Mouse (Mus musculus) heart, embryonic 16.5 days (tissue): ENCODE data around the gene Pced1b. TPM values are rescaled to one million over a fixed set of nuclear protein-coding genes. Genes with fewer than 3 reads are reported as not detected.

Experiments used
- ATAC-seq: fragments of 200-750 bp; cut with Nextera tagmentation; replicated peaks from 2 replicates; pipeline ENCODE4 v1.8.0; 2017; ENCODE audit warnings: moderate number of reproducible peaks; ENCODE audit not compliant: insufficient read depth, low FRiP score; ENCODE audit errors: extremely low read depth
- H3K27ac ChIP-seq: fragments of 300-500 bp; sonication (generic); 2 replicates; pipeline ENCODE4 v1.5.1; 2014; ENCODE audit warnings: mild to moderate bottlenecking, low read length, control low read depth, moderate library complexity
- H3K27me3 ChIP-seq: fragments of 300-500 bp; sonication (generic); 2 replicates; pipeline ENCODE4 v1.6.1; 2014; ENCODE audit warnings: low read length, mixed read lengths; ENCODE audit not compliant: control insufficient read depth, insufficient read depth
- H3K36me3 ChIP-seq: fragments of 300-500 bp; sonication (generic); 2 replicates; pipeline ENCODE4 v1.6.1; 2014; ENCODE audit not compliant: control insufficient read depth, insufficient read depth
- H3K4me1 ChIP-seq: fragments of 300-500 bp; sonication (generic); 2 replicates; pipeline ENCODE4 v1.6.1; 2014; ENCODE audit warnings: low read length, mixed read lengths; ENCODE audit not compliant: control insufficient read depth, insufficient read depth
- H3K4me2 ChIP-seq: fragments of 300-500 bp; sonication (generic); 2 replicates; pipeline ENCODE4 v1.6.1; 2014; ENCODE audit warnings: low read depth, mild to moderate bottlenecking, control low read depth, low read length
- H3K4me3 ChIP-seq: fragments of 300-500 bp; sonication (generic); 2 replicates; pipeline ENCODE4 v1.5.1; 2014; ENCODE audit warnings: mild to moderate bottlenecking, control low read depth, low read length
- H3K9ac ChIP-seq: fragments of 300-500 bp; sonication (generic); 2 replicates; pipeline ENCODE4 v1.6.1; 2014; ENCODE audit warnings: low read length, control low read depth
- H3K9me3 ChIP-seq: fragments of 300-500 bp; sonication (generic); replicated peaks from 2 replicates; pipeline ENCODE4 v1.6.1; 2016; ENCODE audit warnings: low read length; ENCODE audit not compliant: control insufficient read depth
- WGBS: fragments of 180-500 bp; shearing (Covaris S2); extraction: QIAGEN DNeasy Blood & Tissue Kit; methylation state at CpG from one replicate; pipeline ENCODE4 v1.1.7; 2014; 5-methylcytosine and 5-hydroxymethylcytosine counted together
- polyA plus RNA-seq: library from polyadenylated mRNA; unstranded; fragments of >200 nt; fragmentation: Nextera tagmentation; extraction: Ambion mirVana; gene quantifications from 2 replicates; pipeline ENCODE4 v1.2.1, GENCODE M21; 2015

Pced1b gene
- polyA plus RNA-seq, 1 experiment from 2014 or later: 2.7 TPM

- Histone ChIP-seq H3K4me3 (no peak overlapping the region), H3K4me2 (no peak overlapping the region), H3K36me3 (no peaks in the 10 kb centered on the region), H3K4me1 (no peaks in the 10 kb centered on the region), H3K9me3 (no peaks in the 10 kb centered on the region; the same call in 1 of the 2 replicates), H3K27me3 (no peaks in the 10 kb centered on the region), H3K9ac (no peak overlapping the region), H3K27ac (no peak overlapping the region)
- no peak for ATAC-seq
- WGBS: 77% methylated on average over 6 of the region's 6 CpGs
Observed at GRCm38 (mm10) chr15:97431533-97431932, 184.6 kb downstream of the Pced1b start.

- Histone ChIP-seq H3K4me2 (no peak overlapping the region), H3K36me3 (no peaks in the 10 kb centered on the region), H3K27ac (no peak overlapping the region), H3K4me1 (no peaks in the 10 kb centered on the region), H3K9me3 (no peaks in the 10 kb centered on the region; the same call in 1 of the 2 replicates), H3K9ac (no peak overlapping the region), H3K4me3 (no peak overlapping the region), H3K27me3 (no peaks in the 10 kb centered on the region)
- WGBS: 26% methylated on average over 4 of the region's 4 CpGs
- no peak for ATAC-seq
Observed at GRCm38 (mm10) chr15:97432221-97432620, 185.3 kb downstream of the Pced1b start.

Other genes with a start within 250 kb of the Pced1b start
- 95.0 and 96.5 TPM in 2 replicates for gene Slc38a4, start 191.2 kb upstream of the Pced1b start, polyA plus RNA-seq
- gene Amigo2, start 180 bp downstream of the Pced1b start, polyA plus RNA-seq: 4.0 and 4.1 TPM in 2 replicates